Mouse (Mus musculus) forebrain, embryonic 11.5 days (tissue): ENCODE measurements around the gene Tpst2. TPM values are rescaled to one million over a fixed set of nuclear protein-coding genes. Genes with fewer than 3 reads are reported as not detected.
A peak's percentile ranks its signal among the peaks of the same experiment; 100 is the strongest.

Source experiments
- ATAC-seq: fragments of 200-750 bp; cut with Nextera tagmentation; replicated peaks from 2 replicates; pipeline ENCODE4 v1.8.0; 2017; ENCODE audit warnings: moderate TSS enrichment; ENCODE audit not compliant: low FRiP score
- DNase-seq: peaks from one replicate; pipeline ENCODE4 v3.0.0-alpha.2; 2017; ENCODE audit warnings: low spot score
- H3K27ac ChIP-seq: fragments of 300-500 bp; sonication (generic); 2 replicates; pipeline ENCODE4 v1.5.1; 2014; ENCODE audit warnings: low read depth, low read length
- H3K27me3 ChIP-seq: fragments of 300-500 bp; sonication (generic); 2 replicates; pipeline ENCODE4 v1.6.1; 2014; ENCODE audit warnings: mild to moderate bottlenecking, low read length, mixed read lengths; ENCODE audit not compliant: control insufficient read depth, insufficient read depth
- H3K36me3 ChIP-seq: fragments of 300-500 bp; sonication (generic); 2 replicates; pipeline ENCODE4 v1.6.1; 2014; ENCODE audit warnings: mild to moderate bottlenecking, low read length, moderate library complexity, mixed read lengths; ENCODE audit not compliant: control insufficient read depth, insufficient read depth
- H3K4me1 ChIP-seq: fragments of 300-500 bp; sonication (generic); replicated peaks from 2 replicates; pipeline ENCODE4 v1.6.1; 2014; ENCODE audit warnings: low read length, mixed read lengths; ENCODE audit not compliant: control insufficient read depth, insufficient read depth
- H3K4me2 ChIP-seq: fragments of 300-500 bp; sonication (generic); 2 replicates; pipeline ENCODE4 v1.6.1; 2014; ENCODE audit warnings: low read depth, mild to moderate bottlenecking, low read length, moderate library complexity, mixed read lengths; ENCODE audit not compliant: severe bottlenecking
- H3K4me3 ChIP-seq: fragments of 300-500 bp; sonication (generic); 2 replicates; pipeline ENCODE4 v1.5.1; 2014; ENCODE audit warnings: low read depth, low read length
- H3K9ac ChIP-seq: fragments of 300-500 bp; sonication (generic); 2 replicates; pipeline ENCODE4 v1.6.1; 2014; ENCODE audit warnings: low read length
- H3K9me3 ChIP-seq: fragments of 300-500 bp; sonication (generic); 2 replicates; pipeline ENCODE4 v1.6.1; 2016; ENCODE audit warnings: low read length, mixed read lengths; ENCODE audit not compliant: control insufficient read depth
- WGBS: fragments of 180-500 bp; shearing (Covaris S2); extraction: QIAGEN DNeasy Blood & Tissue Kit; methylation state at CpG from one replicate; pipeline ENCODE4 v1.1.7; 2014; 5-methylcytosine and 5-hydroxymethylcytosine counted together
- polyA plus RNA-seq: library from polyadenylated mRNA; unstranded; fragments of >200 nt; fragmentation: Nextera tagmentation; extraction: Ambion mirVana; gene quantifications from 2 replicates; pipeline ENCODE4 v1.2.1, GENCODE M21; 2014

Tpst2 gene
- polyA plus RNA-seq, 1 experiment from 2014 or later = 30.9 TPM

DNA sequence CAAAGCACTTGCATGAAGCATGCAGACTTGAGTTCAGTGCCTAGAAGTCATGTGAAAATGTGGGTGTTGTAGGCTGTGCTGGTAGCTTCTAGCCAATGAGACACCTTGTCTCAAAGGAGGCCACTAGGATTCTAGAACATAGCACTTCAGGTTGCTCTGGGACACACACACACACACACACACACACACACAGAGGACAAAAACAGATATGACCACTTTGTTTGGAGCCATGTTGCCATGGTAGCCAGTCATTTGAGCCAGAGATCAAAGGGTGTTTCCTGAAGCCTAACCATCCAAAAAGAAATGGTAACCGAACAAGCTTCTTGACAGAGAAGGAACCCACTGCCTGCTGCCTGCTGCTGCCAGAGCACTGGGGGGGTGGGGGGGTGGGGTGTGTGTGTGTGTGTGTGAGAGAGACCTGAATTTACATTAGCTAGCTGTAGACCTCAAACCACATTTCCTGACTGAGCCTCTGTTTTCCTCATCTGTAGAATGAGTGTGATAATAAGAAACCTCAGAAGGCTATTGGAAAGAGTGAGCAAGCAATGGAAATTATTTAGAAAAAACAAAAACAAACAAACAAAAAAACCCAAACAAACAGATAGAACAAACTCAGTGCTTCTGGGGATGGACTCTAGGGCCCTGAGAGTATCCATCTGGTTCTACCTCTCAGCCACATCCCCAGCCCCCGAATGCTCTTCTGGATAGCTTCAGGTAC lies 2.6 kb upstream of the Tpst2 start:
- H3K27me3 ChIP-seq = no peaks in the 10 kb centered on the region
- no peaks in the 10 kb centered on the region for H3K9me3 ChIP-seq
- ATAC-seq (no peak), DNase-seq (no peak)
- peaks cover 5% of the 10 kb centered on the region; the same call in 1 of the 2 replicates for H3K4me1 ChIP-seq
- H3K4me2 ChIP-seq = no peak overlapping the region
- no peak overlapping the region for H3K27ac ChIP-seq
- H3K36me3 ChIP-seq = no peaks in the 10 kb centered on the region
- WGBS = 58% methylated on average over 2 of the region's 2 CpGs
- no peak overlapping the region for H3K9ac ChIP-seq
- H3K4me3 ChIP-seq = no peak overlapping the region

DNA sequence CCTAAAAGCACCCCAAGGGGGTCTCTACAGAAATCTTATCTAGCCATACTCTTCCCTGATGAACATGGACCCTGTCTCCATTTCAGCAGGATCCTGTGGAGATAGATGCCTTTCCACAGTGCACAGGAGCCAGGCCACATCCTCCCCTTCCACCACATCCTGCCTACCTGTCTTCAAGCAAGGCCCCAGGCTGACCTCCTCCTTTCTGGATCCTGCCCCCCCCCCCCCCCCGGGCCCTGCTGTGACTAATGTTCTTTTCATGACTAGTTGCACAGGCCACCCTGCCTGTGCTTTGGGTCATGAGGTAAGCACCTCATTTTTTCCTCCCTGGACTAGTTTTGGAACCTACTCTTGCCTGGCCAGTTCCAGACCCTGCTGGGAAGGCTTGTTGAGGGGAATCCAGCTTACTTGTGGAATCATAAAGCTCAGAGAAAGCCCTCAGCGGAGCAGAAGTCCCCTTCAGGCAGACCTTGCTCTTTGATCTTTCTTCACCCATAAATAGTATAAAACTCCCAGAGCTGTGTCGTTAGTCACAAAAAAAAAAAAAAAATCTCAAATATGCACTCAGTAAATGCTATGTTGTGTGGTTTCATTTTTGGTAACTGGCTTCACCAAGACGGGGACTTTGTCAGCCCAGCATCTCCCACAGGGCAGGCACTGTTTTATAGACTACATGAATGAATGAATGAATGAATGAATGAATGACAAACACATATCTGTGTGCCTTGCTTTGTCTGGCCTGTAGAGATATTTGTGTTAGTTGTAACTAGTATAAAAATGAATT lies 1.3 kb upstream of the Tpst2 start:
- H3K27ac ChIP-seq = no peak overlapping the region
- WGBS = 57% methylated on average over 4 of the region's 4 CpGs
- no peaks in the 10 kb centered on the region for H3K27me3 ChIP-seq
- H3K4me1 ChIP-seq = peaks cover 5% of the 10 kb centered on the region; the same call in 1 of the 2 replicates
- H3K9ac ChIP-seq = no peak overlapping the region
- DNase-seq = no peak
- H3K36me3 ChIP-seq = no peaks in the 10 kb centered on the region
- ATAC-seq = no peak
- H3K4me3 ChIP-seq = no peak overlapping the region; the same call in 1 of the 2 replicates
- no peaks in the 10 kb centered on the region for H3K9me3 ChIP-seq
- H3K4me2 ChIP-seq = peak overlapping the region; percentile 62; the same call in 1 of the 2 replicates

DNA sequence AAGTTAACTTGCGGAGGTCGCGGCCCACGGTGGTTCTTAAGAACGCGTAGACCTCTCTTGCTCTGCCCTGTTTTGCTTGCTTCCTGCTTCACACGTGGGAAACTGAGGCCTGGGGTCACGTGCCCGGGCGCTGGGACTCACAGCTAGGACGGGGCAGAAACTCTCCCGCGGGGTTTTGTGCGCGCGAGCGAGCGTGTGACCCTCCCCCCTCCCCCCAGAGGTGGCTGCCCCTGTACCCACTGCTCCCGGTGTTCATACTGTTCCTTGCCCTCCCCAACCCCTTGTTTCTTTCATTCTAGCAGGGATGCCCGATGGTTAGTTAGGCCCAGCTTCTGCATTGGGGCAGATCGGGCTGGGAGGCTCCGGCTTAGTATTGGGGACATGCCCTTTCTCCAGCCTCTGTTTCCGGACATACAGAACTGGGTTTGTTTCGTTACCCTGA lies 437 bp downstream of the Tpst2 start:
- no peaks in the 10 kb centered on the region for H3K36me3 ChIP-seq
- H3K27me3 ChIP-seq = no peaks in the 10 kb centered on the region
- peak overlapping the region; percentile 75 for H3K9ac ChIP-seq
- ATAC-seq = no peak; the same call in none of the 2 replicates
- H3K4me2 ChIP-seq = peak overlapping the region; percentile 87
- peak overlapping the region; percentile 61 for H3K4me3 ChIP-seq
- H3K27ac ChIP-seq = no peak overlapping the region
- peaks cover 8% of the 10 kb centered on the region for H3K4me1 ChIP-seq
- under 1% methylated on average over 24 of the region's 24 CpGs for WGBS
- no peaks in the 10 kb centered on the region for H3K9me3 ChIP-seq
- no peak for DNase-seq

DNA sequence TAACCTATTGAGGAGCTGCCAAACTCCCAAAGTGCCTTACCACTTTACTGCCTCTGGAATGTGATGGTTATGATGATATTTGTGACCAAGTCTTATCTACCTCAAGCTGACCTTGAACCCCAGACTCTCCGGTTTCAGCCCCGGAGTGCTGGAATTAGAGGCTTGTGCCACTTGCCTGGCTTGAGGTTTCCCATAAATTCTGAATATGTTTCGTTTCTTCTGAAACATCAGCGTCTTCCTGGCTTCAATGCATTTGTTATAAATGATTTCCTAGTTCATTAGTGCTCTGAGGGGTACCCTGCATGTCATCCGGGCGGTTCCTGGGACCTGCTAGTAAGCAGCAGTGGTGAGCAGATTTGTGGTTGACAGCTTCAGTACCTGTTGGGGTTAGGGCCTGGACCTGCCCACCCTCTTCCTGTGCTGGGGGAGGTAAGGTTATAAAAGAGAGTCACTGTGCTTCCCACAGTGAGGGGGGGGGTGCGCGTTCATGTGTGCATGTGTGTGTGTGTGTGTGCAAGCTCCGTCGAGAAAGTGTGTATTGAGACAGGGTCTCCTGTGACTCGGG lies 1.5 kb downstream of the Tpst2 start:
- ATAC-seq = no peak
- Histone ChIP-seq H3K36me3 (no peaks in the 10 kb centered on the region), H3K27me3 (no peaks in the 10 kb centered on the region), H3K9me3 (no peaks in the 10 kb centered on the region), H3K9ac (no peak overlapping the region), H3K27ac (no peak overlapping the region), H3K4me2 (no peak overlapping the region), H3K4me1 (peaks cover 8% of the 10 kb centered on the region), H3K4me3 (no peak overlapping the region)
- DNase-seq = no peak
- 94% methylated on average over 11 of the region's 11 CpGs for WGBS

DNA sequence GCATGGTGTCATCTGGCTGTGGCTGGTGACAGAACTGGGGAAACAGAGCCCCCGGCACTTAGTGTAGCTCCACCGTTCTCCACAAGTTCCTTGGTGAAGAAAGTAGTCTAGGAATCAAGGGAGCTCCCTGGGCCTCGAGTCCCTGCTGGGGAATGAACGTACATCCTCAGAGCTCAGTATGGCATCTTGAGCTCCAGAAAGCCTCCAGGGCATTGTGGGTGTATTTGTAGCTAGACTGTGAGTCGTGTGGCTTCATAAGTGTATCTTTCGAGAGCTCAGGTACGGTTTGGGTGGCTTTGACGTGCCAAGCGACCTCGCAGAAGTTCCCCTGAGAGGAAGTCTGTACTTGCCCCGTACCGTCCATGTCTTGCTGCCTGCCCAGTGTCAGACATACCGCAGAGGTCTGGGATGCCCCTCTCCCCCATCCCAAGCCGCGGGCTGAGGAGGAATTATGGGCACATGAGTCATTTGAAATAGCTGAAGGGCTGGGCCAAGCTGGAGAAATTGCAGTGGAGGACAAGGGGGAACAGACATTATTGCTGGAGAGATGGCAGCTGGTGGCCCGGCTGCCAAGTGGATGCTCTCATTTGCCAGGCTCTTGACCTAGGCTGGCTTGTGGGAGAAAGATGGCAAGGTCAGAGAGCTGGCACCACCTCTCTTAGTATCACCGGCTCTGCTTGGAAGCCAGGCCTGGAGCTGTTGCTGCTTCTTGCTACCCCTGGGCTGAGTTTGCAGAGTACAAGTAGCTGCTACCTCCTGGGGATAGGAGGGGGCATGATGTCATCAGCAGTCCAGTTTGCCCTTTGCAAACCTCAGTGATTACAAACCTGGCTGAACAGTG lies 2.9 kb downstream of the Tpst2 start:
- H3K27me3 ChIP-seq = no peaks in the 10 kb centered on the region
- DNase-seq = no peak
- WGBS = 93% methylated on average over 17 of the region's 17 CpGs
- H3K36me3 ChIP-seq = no peaks in the 10 kb centered on the region
- H3K4me3 ChIP-seq = no peak overlapping the region
- no peak overlapping the region for H3K9ac ChIP-seq
- H3K27ac ChIP-seq = no peak overlapping the region
- ATAC-seq = no peak
- H3K9me3 ChIP-seq = no peaks in the 10 kb centered on the region
- peaks cover 8% of the 10 kb centered on the region for H3K4me1 ChIP-seq
- H3K4me2 ChIP-seq = no peak overlapping the region

DNA sequence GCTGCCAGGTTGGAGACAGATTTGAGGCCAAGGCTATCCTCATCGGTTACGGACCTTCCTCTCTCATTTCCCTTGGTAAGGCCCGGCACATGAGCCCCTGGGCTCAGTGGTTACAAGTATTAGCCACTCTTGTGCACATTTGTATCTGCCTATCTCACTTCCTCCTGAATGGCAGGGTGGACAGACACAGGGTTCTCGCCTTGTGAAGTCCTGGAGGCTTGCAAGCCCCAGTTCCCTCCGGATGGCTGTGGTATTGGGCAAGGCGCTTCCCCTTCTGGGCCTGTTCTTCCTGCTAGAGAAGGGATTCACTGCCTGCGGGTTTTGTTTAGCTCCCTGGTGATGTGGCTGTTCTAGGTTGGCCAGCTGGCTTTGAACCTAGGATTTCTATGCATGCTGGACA lies 3.7 kb downstream of the Tpst2 start:
- H3K4me2 ChIP-seq = no peak overlapping the region
- ATAC-seq = no peak
- peaks cover 8% of the 10 kb centered on the region for H3K4me1 ChIP-seq
- 82% methylated on average over 7 of the region's 7 CpGs for WGBS
- H3K27ac ChIP-seq = no peak overlapping the region
- no peak for DNase-seq
- H3K36me3 ChIP-seq = no peaks in the 10 kb centered on the region
- no peak overlapping the region for H3K4me3 ChIP-seq
- H3K9ac ChIP-seq = no peak overlapping the region
- H3K27me3 ChIP-seq = no peaks in the 10 kb centered on the region
- no peaks in the 10 kb centered on the region for H3K9me3 ChIP-seq

DNA sequence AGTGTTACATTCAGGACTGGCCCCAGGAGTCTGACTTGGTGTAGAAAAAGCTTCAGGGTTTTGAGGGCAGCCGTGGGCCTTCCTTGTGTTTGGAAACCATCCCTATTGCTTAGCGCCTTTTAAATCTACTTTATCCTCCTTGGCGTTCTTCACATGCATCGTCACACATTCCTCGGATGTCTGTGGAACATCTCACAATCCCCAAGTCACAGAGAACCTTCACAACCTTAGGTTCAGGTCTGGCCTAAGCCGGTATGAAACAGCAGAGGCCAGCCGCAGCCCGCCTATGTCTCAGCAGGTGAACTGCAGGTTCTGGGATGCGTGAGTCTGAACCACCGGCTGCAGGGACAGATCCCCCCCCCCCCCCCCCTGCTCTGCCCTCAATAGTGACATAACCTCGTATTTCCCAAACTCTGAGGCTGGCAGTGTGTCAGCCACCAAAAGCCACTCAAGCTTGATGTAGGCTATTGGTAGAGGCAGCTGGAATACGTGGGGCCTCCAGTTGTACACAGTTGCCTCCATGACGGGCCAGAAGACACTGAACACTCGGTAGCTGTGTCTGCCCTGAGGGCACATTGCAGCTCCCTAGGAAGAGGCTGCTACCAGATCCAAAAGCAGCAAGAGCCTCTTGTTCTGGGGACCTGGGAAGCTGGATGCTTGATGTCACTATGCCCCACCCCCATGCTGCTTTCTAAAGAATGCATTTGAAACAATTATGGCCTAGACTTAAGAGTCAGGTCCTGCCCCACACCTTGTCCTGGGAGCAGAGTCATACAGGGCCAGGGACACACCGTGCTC lies 4.6 kb downstream of the Tpst2 start:
- Histone ChIP-seq H3K4me2 (no peak overlapping the region), H3K9me3 (no peaks in the 10 kb centered on the region), H3K4me1 (peaks cover 6% of the 10 kb centered on the region), H3K27ac (0 out of 2 replicates have a peak overlapping the region, but pooled peaks have one; percentile 7), H3K36me3 (no peaks in the 10 kb centered on the region), H3K9ac (no peak overlapping the region), H3K4me3 (no peak overlapping the region), H3K27me3 (no peaks in the 10 kb centered on the region)
- ATAC-seq = no peak
- no peak for DNase-seq
- 56% methylated on average over 15 of the region's 15 CpGs for WGBS
